Mouse (Mus musculus): ENCODE measurements around the gene Grasp.

DNA sequence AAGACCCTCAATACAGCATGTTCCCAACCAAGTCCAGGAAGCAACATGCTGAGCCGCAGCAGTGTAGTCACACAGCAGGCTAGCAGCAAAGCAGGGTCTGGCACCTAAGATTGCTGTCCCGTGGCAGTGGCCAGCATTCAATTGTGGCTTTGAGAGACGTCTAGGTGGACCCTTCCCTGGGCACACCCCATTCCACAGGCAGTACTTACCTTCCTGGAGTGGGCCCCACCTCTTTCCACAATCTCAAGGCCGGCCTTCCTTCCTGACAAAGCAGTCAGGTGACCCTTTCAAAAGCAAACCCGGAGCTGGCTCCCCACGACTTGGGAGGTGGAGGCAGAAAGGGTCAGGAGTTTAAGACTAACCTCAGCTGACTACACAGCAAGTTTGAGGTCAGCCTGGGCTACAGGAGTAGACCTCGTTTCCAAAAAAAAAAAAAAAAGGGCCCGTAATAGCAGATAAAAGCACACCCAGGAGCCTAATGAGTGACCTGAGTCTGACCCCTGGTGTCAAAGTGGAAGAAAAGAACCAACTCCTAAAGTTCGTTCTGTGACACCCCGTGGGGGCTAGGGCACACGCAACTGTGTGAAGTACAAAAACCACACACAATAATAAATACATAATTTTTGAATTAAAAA is 9.8 kb downstream of the Grasp start:
- no peak for TF ChIP-seq CTCF (IDR thresholded peaks at IDR 0.05; ENCODE audit: control insufficient read depth, insufficient read depth, insufficient read length)
- no peak for TF ChIP-seq CEBPB (IDR thresholded peaks at IDR 0.05; ENCODE audit: low read depth)
- TF ChIP-seq MAX (IDR thresholded peaks at IDR 0.05) = no peak
- no peak for TF ChIP-seq USF1 (IDR thresholded peaks at IDR 0.05; ENCODE audit: low read depth)
- no peak for TF ChIP-seq MYOG (IDR thresholded peaks at IDR 0.05; ENCODE audit: control insufficient read depth, extremely low read depth, insufficient read length)
